Mouse (Mus musculus): ENCODE results near the gene 4930579G24Rik. TPM values are rescaled to one million over a fixed set of nuclear protein-coding genes. Genes with fewer than 3 reads are reported as not detected.

4930579G24Rik gene
- total RNA-seq (2021): 1 to 10 TPM; 1.6 to 2.5 TPM

DNA sequence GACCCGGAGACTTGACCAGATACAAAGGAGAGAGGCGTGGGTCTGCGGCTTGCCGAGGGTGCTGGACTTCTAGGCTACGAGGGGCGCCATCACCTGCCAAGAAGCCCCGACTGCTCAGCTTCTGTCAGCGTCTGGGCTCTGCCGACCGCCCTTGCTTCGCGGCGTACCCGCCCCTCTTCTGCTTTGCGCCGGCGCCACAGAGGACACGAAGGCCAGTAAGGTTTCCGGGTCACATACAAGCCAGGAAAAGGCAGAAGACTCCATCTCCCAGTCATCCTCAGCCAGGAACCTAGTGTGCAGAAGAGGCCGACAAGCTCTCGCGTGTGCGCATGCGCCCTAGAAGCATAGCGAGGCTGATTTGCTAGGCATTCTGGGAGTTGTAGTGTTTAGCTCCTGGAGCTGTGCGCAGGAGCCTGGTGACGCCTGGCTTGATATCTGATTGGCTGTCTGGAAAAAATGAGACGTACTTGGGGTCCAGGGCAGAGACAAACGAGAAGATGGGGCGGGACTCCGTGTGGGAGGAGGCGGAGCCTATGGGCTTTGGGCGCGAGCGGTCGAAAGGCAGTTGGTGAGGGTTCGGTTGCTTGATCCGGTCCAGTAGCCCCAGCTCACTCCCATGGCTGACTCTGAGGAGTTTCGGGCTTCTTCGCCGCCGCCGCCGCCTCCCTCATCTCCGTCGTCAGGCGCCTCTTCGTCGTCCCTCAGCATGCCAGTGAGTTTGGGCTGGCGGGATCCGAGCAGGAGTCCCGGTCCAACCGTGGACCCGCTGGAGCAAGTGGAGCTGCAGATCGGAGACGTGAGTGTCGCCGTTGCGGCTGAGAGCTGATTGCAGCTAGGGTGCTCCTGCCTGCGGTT, at the start of gene 4930579G24Rik:
Gene 4930579G24Rik (plus strand): TSS at position 519 of the 855 bp plus-strand sequence.
- peak; percentile 96 for DNase-seq
- intact Hi-C loops (cut with DNase I): no loop called here

DNA sequence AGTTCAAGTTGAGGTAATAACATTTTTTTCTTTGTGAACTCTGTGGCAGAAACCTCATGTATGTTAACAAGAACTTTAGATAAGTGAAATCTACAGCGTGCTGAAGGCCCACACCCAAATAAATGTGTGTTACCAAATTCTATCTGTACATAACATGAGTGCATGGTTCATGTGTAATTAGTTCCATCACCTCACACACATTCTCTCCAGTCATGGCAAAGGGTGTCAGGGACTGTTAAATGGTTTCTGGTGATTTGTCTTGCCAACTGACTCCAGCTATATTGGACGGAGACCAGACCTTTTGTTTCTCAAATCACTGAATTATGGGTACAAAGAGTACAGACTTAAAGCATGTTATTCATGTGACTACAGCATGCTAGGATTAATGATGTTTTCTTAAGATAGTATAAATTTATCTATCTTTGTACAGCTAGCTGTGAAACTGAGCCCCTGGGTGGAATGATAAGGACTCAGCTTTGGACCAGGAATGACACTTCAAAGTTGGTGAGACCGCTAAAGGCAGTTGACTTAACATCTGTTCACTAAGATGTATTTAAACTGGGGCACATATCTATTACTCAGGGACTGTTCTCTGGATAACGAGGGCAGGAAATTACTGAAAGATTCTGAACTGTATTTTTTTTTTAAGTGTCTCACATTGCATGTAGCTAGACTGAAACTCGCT, 48.8 kb upstream of the 4930579G24Rik start:
- intact Hi-C loops (cut with DNase I): loop anchor here (10.0 kb wide), 1 partner anchor 295 kb away; the partner anchor contains the start of gene Rapgef2
- DNase-seq: no peak

GRCm38 (mm10) chr3:79586804-79587203, 42.1 kb upstream of the 4930579G24Rik start:
- intact Hi-C loops (cut with DNase I): loop anchor here (2.0 to 10.0 kb wide), 4 partner anchors 302 to 625 kb away; partner anchors contain the start of gene Rapgef2
- DNase-seq: peak; percentile 92

DNA sequence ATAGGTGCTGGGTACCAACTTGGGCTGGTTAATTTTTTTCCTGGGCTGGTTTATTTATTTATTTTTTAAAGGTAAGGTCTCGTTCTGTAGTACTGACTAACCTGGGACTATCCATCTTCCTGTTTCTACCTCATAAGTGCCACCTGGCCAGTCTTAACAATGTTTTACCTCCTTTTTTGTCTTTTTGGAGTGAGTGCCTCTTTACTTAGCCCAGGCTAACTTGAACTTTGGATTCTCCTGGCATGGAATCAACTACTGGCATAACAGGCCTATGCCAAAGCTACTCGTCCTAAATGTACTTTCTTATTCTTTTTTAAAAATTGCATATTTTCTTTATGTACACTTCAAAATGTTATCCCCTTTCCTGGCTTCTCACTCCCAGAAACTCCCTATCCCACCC, 39.2 kb upstream of the 4930579G24Rik start:
- intact Hi-C loops (cut with DNase I): loop anchor here (5.0 to 10.0 kb wide), 3 partner anchors 305 to 627 kb away; partner anchors contain the start of gene Rapgef2

DNA sequence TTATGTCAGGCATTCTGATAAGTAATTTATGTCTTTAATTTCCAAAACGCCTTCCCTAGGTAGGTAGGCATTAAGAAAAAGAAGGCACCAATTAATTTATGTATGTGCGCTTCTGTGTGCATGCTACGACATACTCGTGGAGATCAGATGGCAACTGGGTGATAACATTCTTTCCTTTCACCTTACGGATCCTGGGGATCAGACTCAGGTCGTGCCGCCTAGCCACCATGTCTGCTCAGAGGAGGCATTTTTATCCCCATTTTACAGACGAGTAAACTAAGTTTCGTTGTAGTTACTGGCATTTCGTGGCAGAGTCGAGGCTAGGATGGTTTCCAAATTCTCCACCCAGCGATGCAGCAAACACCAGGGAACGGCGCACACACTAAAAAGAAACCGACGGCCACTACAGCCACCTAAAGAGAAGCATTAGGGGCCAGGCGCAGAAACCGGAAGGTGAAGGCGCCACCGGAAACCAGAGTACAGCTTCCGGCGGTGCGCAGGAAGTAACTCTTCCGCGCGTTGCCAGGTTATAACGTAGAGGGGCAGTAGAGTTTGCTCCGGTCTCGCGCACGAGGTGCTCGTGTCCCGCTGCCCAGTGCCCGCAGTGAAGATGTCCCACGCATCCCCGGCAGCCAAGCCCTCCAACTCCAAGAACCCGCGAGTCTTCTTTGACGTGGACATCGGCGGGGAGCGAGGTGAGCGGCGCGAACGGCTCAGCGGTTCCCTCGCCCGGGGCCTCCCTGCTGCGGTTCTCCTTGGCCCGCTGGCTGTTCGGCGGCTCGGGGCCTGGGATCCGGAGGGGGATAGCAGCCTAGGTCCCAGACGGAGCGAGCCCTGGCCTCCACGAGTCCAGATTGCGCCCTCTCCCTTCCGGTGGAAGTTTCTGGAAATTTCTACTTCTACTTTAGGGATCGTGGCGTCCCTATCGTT, 37.8 kb upstream of the 4930579G24Rik start, which contains the start of gene Ppid:
Gene Ppid (plus strand): TSS at position 480 of the 930 bp plus-strand sequence.
- intact Hi-C loops (cut with DNase I): no loop called here
- DNase-seq: peak; percentile 82

More for the DNA sequence above, 39.2 kb upstream of the 4930579G24Rik start:
- no peak for DNase-seq

- DNase-seq: no peak
- intact Hi-C loops (cut with DNase I): no loop called here
Measured at GRCm38 (mm10) chr3:79591793-79592471, 36.9 kb upstream of the 4930579G24Rik start.

GRCm38 (mm10) chr3:79595468-79595867, 33.4 kb upstream of the 4930579G24Rik start:
- DNase-seq: no peak
- intact Hi-C loops (cut with DNase I): loop anchor here (5.0 kb wide), 1 partner anchor 523 kb away; no protein-coding TSS in a partner anchor

- intact Hi-C loops (cut with DNase I): no loop called here
Measured at GRCm38 (mm10) chr3:79609886-79610285, 19.0 kb upstream of the 4930579G24Rik start.

DNA sequence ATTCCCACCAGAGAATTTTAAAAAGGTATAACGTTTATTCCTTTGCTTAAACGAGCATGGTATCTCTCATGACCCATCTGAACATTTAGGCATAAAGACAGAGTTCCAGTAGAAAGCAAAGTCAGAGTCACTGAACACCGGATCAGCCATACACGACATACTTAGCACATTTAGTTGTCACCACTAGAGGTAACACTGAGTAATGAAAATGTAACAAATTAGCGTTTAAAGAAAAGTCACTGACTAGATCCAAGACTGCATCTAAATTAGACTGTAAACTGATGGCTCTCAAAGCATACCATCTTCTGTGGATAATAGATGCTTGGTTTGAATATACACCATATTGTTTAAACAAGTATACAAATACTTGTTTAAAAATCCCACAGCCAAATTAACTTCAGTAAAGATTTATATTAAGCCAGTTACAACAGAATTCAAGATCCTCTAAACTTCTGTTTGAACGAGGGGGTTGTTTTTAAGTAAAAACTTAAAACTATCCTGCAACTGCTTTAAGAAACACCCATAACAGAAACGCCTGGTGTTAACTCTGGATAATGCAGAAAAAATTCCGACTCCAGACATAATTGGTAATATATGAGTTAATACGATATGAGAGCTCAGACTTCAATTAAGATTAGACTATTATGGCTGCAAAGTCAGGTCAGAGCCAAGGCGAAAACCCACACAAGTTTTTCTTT, 1.2 kb upstream of the 4930579G24Rik start:
- no peak for DNase-seq
- intact Hi-C loops (cut with DNase I): no loop called here

More at GRCm38 (mm10) chr3:79609886-79610285, 19.0 kb upstream of the 4930579G24Rik start:
- DNase-seq: no peak

DNA sequence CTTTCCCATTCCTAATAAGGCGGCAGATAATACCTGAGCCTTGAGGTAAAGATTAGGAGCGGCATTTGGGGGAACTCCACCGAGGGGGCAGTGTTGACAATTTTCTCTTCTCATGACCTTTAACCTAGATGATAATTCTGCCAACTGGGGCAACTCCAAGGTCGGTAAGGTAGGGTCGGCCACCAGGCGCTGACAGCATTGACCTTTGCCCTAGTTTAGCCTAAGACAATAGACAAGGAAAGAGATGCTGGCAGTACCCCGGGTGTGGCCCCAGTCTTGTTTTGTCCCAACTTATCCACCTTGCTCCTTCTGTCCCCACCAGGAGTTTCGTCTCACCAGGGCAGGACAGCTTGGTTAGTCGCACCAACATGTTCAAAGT, 708 bp upstream of the 4930579G24Rik start:
- intact Hi-C loops (cut with DNase I): no loop called here

GRCm38 (mm10) chr3:79629416-79629730, 494 bp downstream of the 4930579G24Rik start, which contains the start of gene Etfdh:
TSS of gene Etfdh (minus strand) at chr3:79629500.
- peak; percentile 97 for DNase-seq

More for the DNA sequence above, 708 bp upstream of the 4930579G24Rik start:
- DNase-seq: no peak

GRCm38 (mm10) chr3:79652129-79652528, 23.2 kb downstream of the 4930579G24Rik start:
- DNase-seq: no peak
- intact Hi-C loops (cut with DNase I): no loop called here

More at GRCm38 (mm10) chr3:79629416-79629730, 494 bp downstream of the 4930579G24Rik start, which contains the start of gene Etfdh:
- intact Hi-C loops (cut with DNase I): no loop called here

GRCm38 (mm10) chr3:79656682-79657081, 27.8 kb downstream of the 4930579G24Rik start:
- intact Hi-C loops (cut with DNase I): no loop called here
- no peak for DNase-seq

DNA sequence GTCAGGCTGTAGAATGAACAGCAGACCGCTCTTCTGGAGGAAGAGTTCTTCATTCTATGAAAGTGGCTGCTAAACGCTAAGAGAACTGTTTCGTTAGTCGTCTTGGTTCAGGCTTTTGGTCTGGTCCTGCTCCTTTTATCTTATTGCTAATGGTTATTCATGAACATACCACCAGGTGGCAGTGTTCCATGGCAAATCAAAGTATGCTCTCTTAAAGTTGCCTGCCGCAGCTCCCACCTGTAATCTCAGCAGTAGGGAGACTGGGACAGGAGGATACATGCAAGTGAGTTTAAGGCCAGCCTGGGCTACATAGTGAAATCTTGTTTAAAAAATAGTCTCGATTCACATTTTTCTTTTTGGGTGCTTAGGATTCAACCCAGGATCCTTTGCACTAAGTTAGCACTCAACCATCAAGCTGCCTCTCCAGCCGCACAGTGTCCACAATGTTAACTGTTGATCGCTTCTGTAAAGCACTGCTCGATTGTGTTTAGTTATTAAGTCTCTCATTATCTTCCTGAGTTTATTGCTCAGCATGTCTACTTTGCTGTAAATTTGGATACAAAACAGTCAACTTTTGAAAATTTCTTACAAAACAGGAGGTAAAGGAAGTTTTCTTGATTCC, 36.0 kb downstream of the 4930579G24Rik start:
- DNase-seq: peak; percentile 26
- intact Hi-C loops (cut with DNase I): no loop called here

DNA sequence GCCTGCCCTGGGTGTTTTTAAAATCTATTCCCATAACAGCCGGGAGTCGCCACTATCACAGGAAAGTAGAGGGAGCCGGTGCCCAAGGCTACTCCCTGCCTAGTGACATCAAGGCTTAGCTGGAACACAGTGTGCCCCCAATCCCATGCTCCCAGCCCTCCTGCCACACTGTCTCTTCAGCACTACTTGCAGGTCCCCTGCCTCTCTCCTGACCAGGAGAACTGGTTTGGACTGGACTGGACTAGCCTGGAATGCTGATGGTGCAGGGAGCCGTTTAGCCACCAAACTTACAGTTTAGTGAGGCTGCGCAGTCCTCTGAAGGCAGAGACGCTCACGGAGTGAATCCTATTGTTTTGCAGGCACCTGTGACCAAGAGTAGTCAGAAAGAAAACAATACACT, 41.7 kb downstream of the 4930579G24Rik start:
- intact Hi-C loops (cut with DNase I): no loop called here
- DNase-seq: no peak

DNA sequence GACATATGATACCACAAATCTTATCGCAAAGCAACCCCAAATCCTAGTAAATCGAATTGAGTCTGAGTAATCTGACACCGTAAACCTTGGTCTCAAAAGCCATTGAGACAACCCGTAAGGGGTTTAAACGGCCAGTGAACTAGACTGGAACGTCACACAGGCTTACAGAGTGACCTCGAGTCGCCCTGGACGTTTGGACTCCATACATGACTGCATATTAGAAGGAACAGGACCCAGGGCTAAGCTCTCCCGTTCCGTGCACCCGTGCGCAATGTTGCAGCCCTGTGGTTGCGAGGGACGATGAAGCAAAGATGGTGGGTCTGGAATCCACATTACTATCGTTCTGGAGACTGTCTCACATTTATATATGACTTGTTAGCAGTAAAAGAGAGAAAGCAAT, 43.3 kb downstream of the 4930579G24Rik start:
- DNase-seq: no peak
- intact Hi-C loops (cut with DNase I): loop anchor here (2.0 kb wide), 1 partner anchor 137 kb away; no protein-coding TSS in a partner anchor

- DNase-seq: peak; percentile 65
- intact Hi-C loops (cut with DNase I): loop anchor here (2.0 kb wide), 1 partner anchor 136 kb away; no protein-coding TSS in a partner anchor
Measured at GRCm38 (mm10) chr3:79673082-79673481, 44.2 kb downstream of the 4930579G24Rik start.

DNA sequence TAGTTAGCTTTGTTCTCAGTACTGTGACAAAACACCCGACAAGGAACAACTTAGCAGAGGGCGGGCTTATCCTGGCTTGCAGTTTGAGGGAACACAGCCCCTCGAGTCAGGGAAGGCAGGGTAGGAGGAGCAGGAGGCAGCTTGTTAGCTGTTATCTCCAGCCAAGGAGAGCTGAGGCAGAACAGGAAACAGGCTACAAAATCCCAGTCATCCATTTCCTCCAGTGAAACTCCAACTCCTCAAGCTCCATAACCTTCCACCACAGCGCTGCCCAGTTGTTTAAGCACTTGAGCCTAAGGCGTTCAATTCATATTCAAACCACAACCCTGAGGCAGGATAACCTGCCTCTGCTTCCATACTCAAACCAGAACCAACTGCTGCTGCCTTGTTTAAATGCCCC, 45.8 kb downstream of the 4930579G24Rik start:
- intact Hi-C loops (cut with DNase I): no loop called here
- DNase-seq: no peak
